Mouse (Mus musculus): ENCODE results near the gene Tarbp2. TPM values are rescaled to one million over a fixed set of nuclear protein-coding genes. Genes with fewer than 3 reads are reported as not detected.
A peak's percentile ranks its signal among the peaks of the same experiment; 100 is the strongest.

Tarbp2 gene
- total RNA-seq, 2 experiments from 2014 or later, result 32.4 to 36.2 TPM

GRCm38 (mm10) chr15:102516728-102517404 lies 1.1 kb upstream of the Tarbp2 start, which contains the start of gene Map3k12:
Gene Map3k12 (minus strand): TSS chr15:102517064.
- intact Hi-C loops (cut with DNase I), result loop anchor here (1.0 to 5.0 kb wide), 2 partner anchors 47 to 110 kb away; partner anchors contain the start of genes Pcbp2 and Sp1
- Histone ChIP-seq H3K4me3 (peak within 1 kb of the TSS; percentile 59), H3K27ac (peak within 1 kb of the TSS; percentile 91)
- no peak for TF ChIP-seq CTCF (IDR thresholded peaks at IDR 0.05)
- DNase-seq (ENCODE audit: extremely low spot score in 1 of 2, low spot score in 2 of 2), result peak; percentile 80 to 82

- no peak for TF ChIP-seq CTCF (IDR thresholded peaks at IDR 0.05)
- Histone ChIP-seq H3K27ac (peak overlapping the region; percentile 91), H3K4me3 (peak overlapping the region; percentile 59)
- intact Hi-C loops (cut with DNase I), result loop anchor here (1.0 to 5.0 kb wide), 2 partner anchors 47 to 110 kb away; partner anchors contain the start of genes Pcbp2 and Sp1
- DNase-seq (ENCODE audit: extremely low spot score in 1 of 2, low spot score in 2 of 2), result no peak
These were observed 389 bp upstream of the Tarbp2 start for GRCm38 (mm10) chr15:102517631-102517975.

- no peak for DNase-seq (ENCODE audit: extremely low spot score in 1 of 2, low spot score in 2 of 2)
- H3K4me3 ChIP-seq, result peak overlapping the region; percentile 91
- intact Hi-C loops (cut with DNase I), result loop anchor here (1.0 to 5.0 kb wide), 3 partner anchors 27 to 152 kb away; partner anchors contain the start of gene Sp1
- TF ChIP-seq CTCF (IDR thresholded peaks at IDR 0.05), result no peak
- H3K27ac ChIP-seq, result peak overlapping the region; percentile 100
These were observed 838 bp downstream of the Tarbp2 start for GRCm38 (mm10) chr15:102518859-102519201.

GRCm38 (mm10) chr15:102519211-102520141 lies 1.5 kb downstream of the Tarbp2 start:
- TF ChIP-seq CTCF (IDR thresholded peaks at IDR 0.05), result no peak
- intact Hi-C loops (cut with DNase I), result loop anchor here (2.0 to 5.0 kb wide), 2 partner anchors 112 to 151 kb away; partner anchors contain the start of gene Sp1
- H3K4me3 ChIP-seq, result peak overlapping the region; percentile 91
- H3K27ac ChIP-seq, result peak overlapping the region; percentile 100
- no peak for DNase-seq (ENCODE audit: extremely low spot score in 1 of 2, low spot score in 2 of 2)

- DNase-seq (ENCODE audit: extremely low spot score in 1 of 2, low spot score in 2 of 2), result no peak
- no peak for TF ChIP-seq CTCF (IDR thresholded peaks at IDR 0.05)
- Histone ChIP-seq H3K4me3 (no peak overlapping the region), H3K27ac (no peak overlapping the region)
- intact Hi-C loops (cut with DNase I), result no loop called here
These were observed 2.4 kb downstream of the Tarbp2 start for GRCm38 (mm10) chr15:102520416-102520815.

- TF ChIP-seq CTCF (IDR thresholded peaks at IDR 0.05), result no peak
These were observed 3.5 kb downstream of the Tarbp2 start for GRCm38 (mm10) chr15:102521480-102521879.

GRCm38 (mm10) chr15:102524892-102525485 lies 7.0 kb downstream of the Tarbp2 start, which contains the start of gene Npff:
Gene Npff (minus strand): TSS chr15:102524942.
- Histone ChIP-seq H3K27ac (peak within 1 kb of the TSS; percentile 32; the same call in 1 of the 2 replicates), H3K4me3 (no peak within 1 kb of the TSS)
- no peak; the same call in none of the 2 replicates for TF ChIP-seq CTCF (IDR thresholded peaks at IDR 0.05)
- DNase-seq (ENCODE audit: extremely low spot score in 1 of 2, low spot score in 2 of 2), result peak; percentile 70 to 85
- intact Hi-C loops (cut with DNase I), result no loop called here

More at GRCm38 (mm10) chr15:102521480-102521879, 3.5 kb downstream of the Tarbp2 start:
- no peak overlapping the region for H3K27ac ChIP-seq
- H3K4me3 ChIP-seq, result no peak overlapping the region
- intact Hi-C loops (cut with DNase I), result no loop called here
- DNase-seq (ENCODE audit: extremely low spot score in 1 of 2, low spot score in 2 of 2), result peak in 1 of 2 experiments; percentile 8

GRCm38 (mm10) chr15:102526111-102527002 lies 8.4 kb downstream of the Tarbp2 start:
- no peak for TF ChIP-seq CTCF (IDR thresholded peaks at IDR 0.05)
- H3K27ac ChIP-seq, result no peak overlapping the region
- no peak for DNase-seq (ENCODE audit: extremely low spot score in 1 of 2, low spot score in 2 of 2)
- H3K4me3 ChIP-seq, result no peak overlapping the region
- intact Hi-C loops (cut with DNase I), result no loop called here

GRCm38 (mm10) chr15:102527936-102528335 lies 9.9 kb downstream of the Tarbp2 start:
- peak; percentile 49 for TF ChIP-seq CTCF (IDR thresholded peaks at IDR 0.05)
- DNase-seq (ENCODE audit: extremely low spot score in 1 of 2, low spot score in 2 of 2), result no peak
- H3K4me3 ChIP-seq, result no peak overlapping the region
- intact Hi-C loops (cut with DNase I), result no loop called here
- no peak overlapping the region for H3K27ac ChIP-seq

GRCm38 (mm10) chr15:102528396-102528795 lies 10.4 kb downstream of the Tarbp2 start:
- no peak for TF ChIP-seq CTCF (IDR thresholded peaks at IDR 0.05)
- no peak overlapping the region for H3K4me3 ChIP-seq
- H3K27ac ChIP-seq, result no peak overlapping the region; the same call in 1 of the 2 replicates
- intact Hi-C loops (cut with DNase I), result no loop called here
- DNase-seq (ENCODE audit: extremely low spot score in 1 of 2, low spot score in 2 of 2), result no peak
